Mouse (Mus musculus): ENCODE measurements around the gene Lypd5.

Gene Lypd5

GRCm38 (mm10) chr7:24361001-24361400, 12.0 kb downstream of the Lypd5 start:
- in situ Hi-C loops (cut with MboI) = no loop called here

GRCm38 (mm10) chr7:24363228-24363627, 14.2 kb downstream of the Lypd5 start:
- in situ Hi-C loops (cut with MboI) = no loop called here

DNA sequence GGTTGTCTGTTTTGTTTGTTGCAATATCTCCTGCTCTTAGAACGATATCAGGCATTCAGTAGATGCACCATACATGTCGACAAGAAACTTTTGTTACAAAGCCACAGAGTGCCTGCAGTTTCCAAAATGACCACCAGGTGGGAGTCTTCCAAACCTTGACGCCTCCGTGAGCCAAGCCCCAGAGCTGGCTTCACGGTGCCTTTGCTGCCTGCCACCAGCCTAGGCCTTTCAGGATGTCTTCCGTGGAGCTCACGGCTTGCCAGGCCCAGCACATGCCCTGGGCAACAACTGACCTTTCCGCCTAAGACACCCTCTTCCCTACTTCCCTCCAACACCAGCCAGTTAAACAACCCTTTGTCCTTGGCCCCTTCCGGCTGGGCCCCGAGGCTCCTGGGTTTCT, 15.8 kb downstream of the Lypd5 start:
- in situ Hi-C loops (cut with MboI) = no loop called here

- in situ Hi-C loops (cut with MboI) = no loop called here
These were observed 16.4 kb downstream of the Lypd5 start for GRCm38 (mm10) chr7:24365258-24366014.

GRCm38 (mm10) chr7:24366716-24367632, 18.0 kb downstream of the Lypd5 start:
- in situ Hi-C loops (cut with MboI) = no loop called here

DNA sequence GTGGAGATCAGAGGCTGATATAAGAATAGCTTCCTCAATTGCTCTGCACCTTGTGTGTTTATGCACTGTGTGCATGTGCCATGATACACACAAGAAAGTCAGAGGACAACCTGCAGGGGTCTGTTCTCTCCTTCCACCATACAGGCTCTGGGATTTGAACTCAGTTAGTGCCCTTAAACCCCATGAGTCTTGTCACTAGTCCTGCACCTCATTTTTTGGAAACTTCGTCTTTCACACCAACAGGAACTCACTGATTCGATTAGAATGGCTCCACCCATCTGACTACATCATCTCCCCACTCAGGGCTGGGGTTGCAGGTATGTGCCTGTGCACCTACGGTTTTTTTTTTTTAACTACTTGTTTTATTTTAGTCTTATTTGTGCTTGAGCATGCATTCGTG, 19.2 kb downstream of the Lypd5 start:
- in situ Hi-C loops (cut with MboI) = no loop called here

DNA sequence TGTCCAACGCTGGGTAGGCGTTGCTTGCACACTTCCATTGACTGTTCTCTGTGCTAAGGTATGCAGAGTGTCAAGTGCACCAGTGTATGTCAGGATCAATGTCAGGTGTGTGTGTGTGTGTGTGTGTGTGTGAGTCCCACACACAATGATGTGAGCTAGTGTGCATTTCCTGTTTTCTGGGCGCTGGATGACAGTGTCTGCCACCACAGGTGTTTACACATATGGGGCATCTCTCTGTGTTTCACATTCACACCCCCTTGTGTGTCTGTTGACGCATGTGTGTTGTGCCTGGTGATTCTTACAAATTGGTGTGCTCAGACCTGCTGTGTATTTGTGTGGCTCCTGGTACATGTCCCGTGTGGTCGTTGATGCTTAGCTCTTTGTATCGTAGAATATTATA, 19.9 kb downstream of the Lypd5 start:
- in situ Hi-C loops (cut with MboI) = no loop called here

GRCm38 (mm10) chr7:24369731-24370541, 20.9 kb downstream of the Lypd5 start, which contains the start of gene Kcnn4:
TSS of gene Kcnn4 (plus strand) at chr7:24370263.
- in situ Hi-C loops (cut with MboI) = no loop called here

DNA sequence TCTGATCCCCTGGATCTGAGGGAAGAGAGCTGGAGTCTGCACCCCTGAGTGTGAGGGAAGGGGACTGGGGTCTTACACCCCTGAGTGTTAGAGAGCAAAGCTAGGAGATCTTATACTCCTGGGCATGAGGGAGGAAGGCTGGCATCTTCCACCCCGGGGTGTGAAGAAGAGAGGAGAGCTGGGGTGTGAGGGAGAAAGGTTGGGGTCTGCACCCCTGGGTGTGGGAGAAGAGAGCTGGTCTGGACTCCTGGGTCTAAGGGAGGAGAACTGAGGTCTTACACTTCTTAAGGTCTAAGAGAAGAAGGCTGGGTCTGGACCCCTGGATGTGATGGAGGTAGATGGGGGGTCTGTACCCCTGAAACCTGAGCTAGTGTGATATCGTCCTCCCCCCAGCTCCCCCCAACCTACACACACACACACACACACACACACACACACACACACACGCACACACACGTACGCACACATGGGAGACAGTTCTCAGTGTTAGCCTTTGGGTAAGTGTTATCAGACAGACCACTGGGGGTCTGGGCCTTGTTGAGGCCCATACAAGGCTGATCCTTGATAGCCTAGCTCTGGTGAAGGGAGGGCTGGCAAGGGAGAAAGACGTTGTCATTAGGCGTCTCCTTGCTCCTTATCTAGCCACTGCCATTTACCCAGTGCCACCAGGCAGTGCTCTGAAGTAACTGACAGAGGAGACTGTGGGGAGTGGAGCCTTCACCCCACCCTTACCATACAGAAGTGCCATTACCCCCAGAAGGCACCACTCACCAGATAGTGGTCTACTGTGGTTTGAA, 22.2 kb downstream of the Lypd5 start:
- in situ Hi-C loops (cut with MboI) = no loop called here

GRCm38 (mm10) chr7:24371809-24372145, 22.8 kb downstream of the Lypd5 start:
- in situ Hi-C loops (cut with MboI) = no loop called here

- in situ Hi-C loops (cut with MboI) = no loop called here
These were observed 23.3 kb downstream of the Lypd5 start for GRCm38 (mm10) chr7:24372300-24372699.

DNA sequence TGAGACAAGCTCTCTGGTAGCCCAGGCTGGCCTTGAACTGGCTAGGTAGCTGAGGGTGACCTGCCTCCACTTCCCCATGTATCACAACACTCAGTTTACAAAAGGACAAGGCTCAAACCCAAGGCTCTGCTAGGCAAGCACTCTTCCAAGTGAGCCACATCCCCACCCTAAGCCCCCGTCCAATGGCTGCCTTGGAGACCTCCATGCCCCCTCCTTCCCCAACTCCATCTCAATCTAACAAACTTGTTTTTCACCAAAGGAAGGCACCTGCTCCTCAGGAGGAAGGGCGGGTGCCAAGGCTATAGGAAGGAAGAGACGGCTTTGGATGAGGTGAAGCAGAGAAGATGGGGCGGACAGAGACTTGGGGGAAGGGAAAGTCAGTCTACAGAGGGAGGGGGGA, 23.8 kb downstream of the Lypd5 start:
- in situ Hi-C loops (cut with MboI) = no loop called here

GRCm38 (mm10) chr7:24373538-24374379, 24.8 kb downstream of the Lypd5 start:
- in situ Hi-C loops (cut with MboI) = no loop called here

GRCm38 (mm10) chr7:24376456-24376855, 27.5 kb downstream of the Lypd5 start:
- in situ Hi-C loops (cut with MboI) = no loop called here

DNA sequence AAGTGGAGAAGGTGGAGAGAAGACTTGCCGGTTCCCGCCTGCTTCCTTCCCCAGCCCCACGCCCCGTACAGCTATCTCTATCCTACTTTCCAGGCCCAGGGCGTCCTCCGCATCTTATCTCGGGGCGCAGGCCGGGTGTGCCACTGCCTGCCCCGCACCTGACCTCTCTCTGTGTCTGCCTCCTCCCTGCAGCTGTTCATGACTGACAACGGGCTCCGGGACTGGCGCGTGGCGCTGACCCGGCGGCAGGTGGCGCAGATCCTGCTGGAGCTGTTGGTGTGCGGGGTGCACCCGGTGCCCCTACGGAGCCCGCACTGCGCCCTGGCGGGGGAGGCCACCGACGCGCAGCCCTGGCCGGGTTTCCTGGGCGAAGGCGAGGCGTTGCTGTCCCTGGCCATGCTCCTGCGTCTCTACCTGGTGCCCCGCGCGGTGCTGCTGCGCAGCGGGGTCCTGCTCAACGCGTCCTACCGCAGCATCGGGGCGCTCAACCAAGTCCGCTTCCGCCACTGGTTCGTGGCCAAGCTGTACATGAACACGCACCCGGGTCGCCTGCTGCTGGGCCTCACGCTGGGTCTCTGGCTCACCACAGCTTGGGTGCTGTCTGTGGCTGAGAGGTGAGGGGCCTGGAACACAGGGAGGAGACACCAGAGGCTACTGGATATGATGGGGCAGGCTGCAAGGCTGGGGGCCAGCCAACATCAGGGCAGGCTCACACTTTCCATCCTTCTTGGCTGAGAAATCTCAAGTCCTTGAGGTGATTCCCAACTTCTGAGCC, 28.3 kb downstream of the Lypd5 start:
- in situ Hi-C loops (cut with MboI) = no loop called here

GRCm38 (mm10) chr7:24378049-24378701, 29.2 kb downstream of the Lypd5 start:
- in situ Hi-C loops (cut with MboI) = no loop called here

GRCm38 (mm10) chr7:24379934-24380333, 30.9 kb downstream of the Lypd5 start:
- in situ Hi-C loops (cut with MboI) = no loop called here

- in situ Hi-C loops (cut with MboI) = no loop called here
These were observed 31.4 kb downstream of the Lypd5 start for GRCm38 (mm10) chr7:24380370-24380769.

- in situ Hi-C loops (cut with MboI) = no loop called here
These were observed 33.9 kb downstream of the Lypd5 start for GRCm38 (mm10) chr7:24382730-24383372.
